Mouse (Mus musculus) urinary bladder, postnatal 14 days (tissue): ENCODE measurements around the gene 6430628N08Rik.

Source experiments
- DNase-seq: peaks from one replicate; pipeline ENCODE4 v3.0.0; 2021; ENCODE audit warnings: low spot score

The 6430628N08Rik gene

DNA sequence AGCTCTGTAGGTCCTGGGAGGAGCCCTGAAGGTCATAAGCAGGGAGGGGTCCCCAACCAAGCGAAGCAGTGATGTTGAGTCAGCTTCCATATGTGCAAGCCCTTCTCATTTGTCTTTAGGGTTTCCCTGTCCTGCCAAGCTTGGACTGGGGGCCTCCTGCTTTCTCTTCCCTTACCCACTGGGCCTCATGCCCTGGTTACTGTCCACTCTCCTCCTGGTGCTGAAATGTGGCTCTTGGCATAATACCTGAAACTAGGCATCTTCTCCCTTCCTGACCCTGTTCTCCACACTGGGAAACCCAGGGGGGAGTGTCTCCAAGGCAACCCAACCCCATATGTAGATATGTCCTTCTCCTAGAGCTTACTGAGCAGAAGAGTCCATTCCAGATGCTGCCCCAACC, 3.6 kb upstream of the 6430628N08Rik start:
- no peak for DNase-seq

DNA sequence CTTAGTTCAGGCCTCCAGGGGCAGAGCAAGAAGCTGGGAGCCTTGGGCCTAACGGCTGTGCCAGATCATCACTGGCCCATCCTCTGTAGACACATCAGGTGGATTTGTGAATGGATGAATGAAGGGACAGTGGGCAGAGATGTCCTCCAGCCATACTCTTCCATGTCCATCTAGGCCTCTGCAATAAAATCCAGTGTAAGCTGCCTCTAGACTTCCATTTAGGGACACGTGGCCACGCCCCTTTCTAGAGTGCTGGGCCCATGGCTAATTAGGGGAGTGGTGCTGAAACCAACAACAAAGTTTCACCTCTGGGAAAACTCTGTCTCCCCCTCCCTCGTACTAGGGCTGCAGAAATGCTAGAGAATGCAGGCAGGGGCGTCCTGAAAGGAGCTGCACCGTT, 399 bp upstream of the 6430628N08Rik start:
- no peak for DNase-seq

DNA sequence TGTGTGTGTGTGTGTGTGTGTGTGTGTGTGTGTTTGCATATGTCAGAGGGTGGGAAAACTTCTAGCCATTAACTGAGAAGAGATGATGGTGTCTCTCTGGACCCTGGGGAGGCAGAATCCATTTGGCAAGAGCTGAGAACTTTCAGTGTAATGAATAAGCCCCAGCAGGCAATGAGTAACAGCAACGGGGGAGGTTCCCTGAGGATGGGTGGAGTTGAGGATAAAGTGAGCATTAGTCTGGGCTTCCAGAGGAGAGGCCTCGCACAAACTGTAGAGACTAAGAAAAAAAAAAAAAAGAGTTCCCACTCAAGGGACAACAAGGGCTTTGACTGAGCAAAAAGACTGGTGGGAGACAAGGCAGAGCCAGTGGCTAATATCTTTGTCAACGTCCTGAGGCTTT, 3.8 kb downstream of the 6430628N08Rik start:
- no peak for DNase-seq

DNA sequence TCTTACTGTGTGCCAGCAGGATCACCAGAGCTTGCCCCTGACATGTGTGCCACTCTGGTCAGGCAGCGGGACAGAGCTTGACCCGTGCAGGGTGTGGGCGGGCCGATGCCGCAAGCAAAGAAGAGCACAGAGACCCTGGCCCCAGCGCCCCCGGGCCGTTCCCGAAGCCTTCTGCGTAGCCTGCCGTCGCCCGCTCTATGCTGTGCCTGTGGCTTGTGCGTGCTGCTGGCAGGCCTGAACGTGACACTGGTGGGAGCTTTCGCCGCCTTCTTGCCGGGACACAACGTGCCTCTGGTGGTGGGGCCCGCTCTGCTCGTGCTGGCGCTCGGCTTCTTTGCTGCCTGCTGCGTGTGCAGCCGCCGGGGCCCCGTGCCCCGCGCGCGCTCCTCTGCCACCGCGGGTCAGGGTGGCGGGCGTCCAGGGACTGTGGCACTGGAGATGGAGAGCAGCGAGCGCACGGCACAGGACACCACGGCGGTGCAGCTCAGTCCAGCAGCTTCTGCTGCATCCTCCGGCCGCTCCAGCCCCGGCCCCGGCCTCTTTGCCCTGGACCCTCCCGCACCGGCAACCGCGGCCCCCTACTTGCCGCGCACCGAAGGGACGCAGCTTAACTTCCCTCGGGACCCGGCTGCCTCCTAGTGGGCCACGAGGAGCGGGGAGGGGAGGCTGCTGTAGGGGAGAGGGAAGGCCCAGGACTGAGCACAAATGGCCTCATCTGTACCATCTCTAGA, 7.6 kb downstream of the 6430628N08Rik start:
- no peak for DNase-seq

DNA sequence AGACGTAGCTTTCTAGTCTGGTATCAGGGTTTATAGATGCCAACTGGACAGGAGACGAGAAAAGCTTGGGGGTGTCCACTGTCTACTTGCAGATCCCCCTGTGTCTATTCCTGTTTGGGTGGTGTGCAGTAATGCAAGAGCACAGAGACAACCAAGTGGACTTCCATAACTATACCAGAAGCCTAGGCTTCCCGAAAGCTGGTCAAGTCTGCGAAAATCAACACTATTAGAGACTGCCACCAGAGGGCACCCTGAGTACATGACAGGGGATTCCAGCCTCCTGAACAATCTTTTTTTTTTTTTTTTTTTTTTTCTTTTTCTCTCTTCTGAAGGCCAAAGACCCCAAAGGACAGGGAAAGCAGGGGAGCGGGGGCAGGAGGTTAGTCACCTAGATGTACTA, 12.4 kb downstream of the 6430628N08Rik start:
- DNase-seq: peak; percentile 84

DNA sequence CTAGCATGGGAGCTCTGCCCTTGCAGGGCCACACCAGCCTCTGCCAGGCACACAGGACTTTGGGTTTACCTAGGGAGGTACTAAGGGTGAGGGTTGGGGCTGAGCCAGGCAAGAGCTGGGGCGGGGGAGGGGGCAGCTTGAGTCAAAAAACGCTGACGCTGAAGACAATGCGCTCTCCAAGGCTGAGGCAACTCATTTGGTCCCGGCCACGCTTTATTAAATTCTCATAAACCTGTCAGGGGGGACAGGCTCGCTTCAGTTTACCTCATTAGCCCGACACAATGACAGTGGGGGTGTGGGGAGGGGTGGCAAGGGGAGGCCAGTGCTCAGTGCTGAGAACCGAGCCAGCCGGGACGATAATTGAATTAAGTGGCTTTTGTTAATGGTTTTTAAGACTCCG, 13.9 kb downstream of the 6430628N08Rik start:
- DNase-seq: no peak

DNA sequence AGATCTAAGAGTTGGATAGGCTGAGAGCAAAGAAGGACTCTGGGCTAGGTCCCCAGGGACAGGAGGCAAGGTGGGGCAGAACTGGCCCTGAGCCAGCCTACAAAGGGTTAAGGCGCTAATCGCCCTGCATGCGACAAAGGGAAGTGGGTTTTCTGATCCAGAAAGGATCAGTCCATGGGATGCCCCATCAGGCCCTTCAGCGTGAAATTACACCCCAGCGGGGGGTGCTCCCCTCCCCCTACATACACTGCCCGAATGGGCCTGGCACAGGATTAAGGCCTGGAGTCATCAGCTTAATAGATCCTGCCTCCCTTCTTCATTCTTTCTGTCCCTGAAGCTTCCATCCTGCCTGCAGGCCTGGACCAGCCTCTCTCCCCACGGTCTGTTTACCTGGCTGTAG, 15.2 kb downstream of the 6430628N08Rik start:
- DNase-seq: no peak

DNA sequence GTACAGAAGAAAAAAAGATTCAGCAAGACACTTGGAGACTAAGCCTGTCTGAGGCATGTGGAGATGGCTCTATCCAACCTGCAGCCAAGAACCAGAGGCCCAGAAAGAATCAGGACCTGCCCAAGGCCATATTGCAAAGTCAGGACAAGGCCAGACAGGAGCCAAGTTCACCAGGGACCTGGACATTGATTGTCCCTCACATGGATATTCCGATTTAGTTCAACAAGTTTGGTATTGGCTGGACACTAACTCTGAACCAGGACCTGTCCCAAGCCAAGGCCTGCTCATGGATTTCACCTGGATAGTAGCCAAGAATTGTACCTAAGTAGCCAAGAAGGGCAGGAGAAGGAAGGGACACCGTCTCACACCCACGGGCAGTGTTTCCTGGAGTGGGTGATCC, 16.3 kb downstream of the 6430628N08Rik start:
- DNase-seq: no peak

DNA sequence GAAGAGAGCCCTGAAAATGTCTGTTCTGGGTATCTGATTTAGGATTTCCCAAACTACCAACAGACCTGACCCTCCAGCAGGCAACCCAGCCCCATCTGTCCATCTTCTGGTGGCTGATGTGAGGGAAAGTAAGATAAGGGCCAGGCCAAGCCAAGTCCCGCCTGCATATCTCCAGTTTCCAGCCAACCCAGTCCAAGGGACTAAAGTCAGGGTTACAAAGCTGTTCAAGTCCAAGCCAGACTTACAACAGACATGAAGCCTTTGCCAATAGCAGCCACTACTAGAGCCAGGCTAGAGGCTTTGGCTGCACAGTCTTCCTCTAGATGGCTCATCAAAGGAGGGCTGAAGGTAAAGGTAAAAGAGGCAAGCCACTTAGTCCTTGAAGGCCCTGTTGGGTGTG, 17.5 kb downstream of the 6430628N08Rik start:
- no peak for DNase-seq

DNA sequence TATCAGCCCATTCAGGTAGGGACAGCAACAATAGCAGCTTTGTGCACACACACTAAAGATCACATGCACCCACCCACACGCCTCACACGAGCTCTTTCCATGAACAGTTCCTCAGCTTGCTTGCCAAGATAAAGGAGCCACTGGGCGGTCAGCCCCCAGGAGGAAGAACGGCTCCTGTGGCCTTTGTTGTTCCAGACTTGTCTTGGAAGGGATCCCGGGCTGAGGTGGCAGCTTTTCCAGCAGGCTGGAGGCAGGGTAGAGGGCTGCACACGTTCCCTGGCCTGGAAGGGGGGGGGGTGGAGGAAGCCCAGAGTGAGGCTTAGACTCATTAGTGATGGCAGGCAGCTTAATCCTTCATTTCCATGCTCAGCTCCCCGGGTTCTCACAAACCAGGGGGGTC, 18.2 kb downstream of the 6430628N08Rik start:
- peak; percentile 14 for DNase-seq

DNA sequence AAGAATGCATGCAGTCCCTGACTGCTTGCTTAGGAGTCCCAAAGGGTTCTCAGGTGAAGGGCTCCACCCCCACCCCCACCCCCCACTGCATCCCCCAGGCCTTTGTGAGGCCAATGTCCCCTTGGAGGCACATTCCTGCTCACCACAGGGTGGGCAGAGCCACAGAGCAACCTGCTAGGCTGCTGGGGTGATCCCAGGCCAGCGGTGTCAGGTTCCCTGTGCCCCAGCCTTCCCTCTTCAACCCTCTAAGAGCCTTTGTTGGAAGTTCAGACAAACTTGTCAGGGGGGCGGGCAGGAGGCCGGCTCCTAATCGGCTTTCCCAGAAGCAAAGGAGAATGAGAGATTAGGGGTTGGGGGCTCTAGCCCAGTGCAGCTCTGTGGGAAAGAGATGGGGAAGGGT, 21.1 kb downstream of the 6430628N08Rik start:
- DNase-seq: no peak

DNA sequence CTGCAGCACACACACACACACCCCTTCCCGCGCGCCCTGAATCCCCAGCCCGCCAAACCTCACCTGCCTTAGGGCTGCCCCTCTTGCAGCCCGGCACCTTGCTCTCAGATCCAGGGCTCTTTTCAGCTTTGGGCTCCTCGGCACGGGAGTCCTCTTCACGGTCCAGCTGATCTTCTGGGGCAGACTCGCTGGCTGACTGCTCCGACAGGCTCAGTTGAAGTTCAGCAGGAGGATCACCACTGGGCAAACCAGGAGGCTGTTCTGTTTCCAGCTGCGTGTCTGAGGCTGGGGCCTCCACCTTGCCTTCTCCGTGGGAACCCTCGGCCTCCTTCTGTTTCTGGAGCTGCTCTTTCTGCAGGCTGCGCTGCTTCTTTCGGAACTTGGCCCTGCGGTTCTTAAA, 29.4 kb downstream of the 6430628N08Rik start:
- no peak for DNase-seq

DNA sequence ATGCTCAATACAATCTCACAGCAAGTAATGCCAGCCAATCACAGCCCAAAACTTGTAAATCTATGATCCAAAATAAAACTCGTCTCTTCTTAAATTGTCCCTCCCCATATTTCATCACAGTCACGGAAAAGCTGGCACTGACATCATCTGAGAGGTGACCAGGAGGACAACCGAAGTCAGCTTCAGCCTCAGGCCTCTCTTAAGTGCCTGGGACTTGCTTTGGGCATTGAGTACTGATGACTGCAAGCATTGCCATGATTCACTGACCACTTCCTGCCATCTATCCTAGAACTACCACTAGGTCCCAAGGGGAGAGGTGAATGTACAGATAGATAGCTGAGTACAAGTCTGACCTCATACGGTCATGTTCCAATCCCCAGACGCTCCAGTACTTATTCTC, 32.2 kb downstream of the 6430628N08Rik start:
- DNase-seq: no peak

DNA sequence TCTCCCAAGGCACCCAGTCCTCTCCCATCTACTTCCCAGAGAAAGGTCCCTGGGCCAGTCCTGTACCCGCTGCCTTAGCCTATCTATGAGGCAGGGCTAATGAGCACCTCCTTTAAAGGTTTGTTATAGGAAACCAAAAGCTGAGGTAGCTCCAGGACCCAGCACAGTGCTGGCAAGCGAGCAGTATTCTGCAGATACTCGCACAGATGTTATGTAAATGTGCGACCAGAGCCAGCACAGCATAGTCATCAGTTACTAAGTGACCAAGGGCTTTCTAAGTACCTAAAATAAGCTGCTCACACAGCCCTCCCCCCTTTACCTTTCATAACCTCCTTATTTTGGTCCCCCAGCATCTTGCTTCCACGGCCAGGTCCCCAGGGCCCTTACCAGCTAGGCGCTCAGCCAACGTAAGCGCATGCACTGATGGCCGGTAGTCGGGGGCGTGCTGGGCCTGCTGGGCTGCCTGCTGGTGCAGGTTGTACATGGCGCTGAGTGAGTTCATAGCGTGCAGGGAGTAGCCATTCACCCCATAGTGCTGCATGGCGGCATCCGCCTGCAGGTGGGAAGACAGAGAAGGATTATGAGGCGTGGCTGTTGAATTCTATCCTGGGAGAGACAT, 32.9 kb downstream of the 6430628N08Rik start:
- no peak for DNase-seq

DNA sequence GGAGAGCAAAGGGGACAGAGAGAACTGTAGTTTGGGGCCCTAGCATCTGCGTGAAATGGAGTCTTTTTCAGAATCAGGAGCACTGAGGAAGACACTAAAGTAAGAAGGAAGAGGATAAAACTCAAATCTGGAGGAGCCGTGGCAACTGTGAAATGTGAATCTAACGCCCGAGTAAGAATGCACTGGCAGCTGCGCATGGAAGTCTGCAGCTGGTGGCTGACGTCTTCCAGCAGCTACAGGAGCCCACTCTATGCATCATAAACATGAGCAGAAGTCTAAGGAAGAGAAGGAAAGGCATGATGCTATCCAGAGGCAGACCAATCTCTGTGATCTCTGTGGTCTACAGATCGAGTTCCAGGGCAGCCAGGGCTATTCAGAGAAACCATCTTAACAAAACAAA, 37.2 kb downstream of the 6430628N08Rik start:
- DNase-seq: no peak

DNA sequence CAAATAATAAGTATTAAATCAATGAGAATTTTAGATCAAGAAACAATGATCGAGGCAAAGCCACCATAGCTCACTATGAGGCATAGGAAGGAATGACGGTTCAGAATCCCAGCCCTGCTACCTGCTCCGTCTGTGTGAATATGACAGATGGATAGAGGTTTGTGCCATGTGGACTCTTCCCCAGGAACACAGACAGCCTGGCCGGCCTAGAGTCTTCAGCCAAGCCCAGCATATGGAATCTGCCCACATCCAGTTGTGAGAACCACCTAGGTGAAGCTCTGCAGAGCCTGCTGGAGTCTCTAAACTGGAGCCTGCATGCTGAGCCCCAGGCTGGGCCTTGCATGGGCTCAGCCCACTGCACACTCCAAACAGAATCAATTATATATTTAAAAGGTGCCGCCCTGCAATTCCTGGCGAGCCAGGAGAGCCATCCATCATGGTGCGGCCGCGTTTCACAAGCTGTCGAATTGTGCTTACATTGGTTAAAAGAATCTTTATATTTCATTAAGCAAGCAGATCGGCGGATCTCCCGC, 41.2 kb downstream of the 6430628N08Rik start:
- DNase-seq: no peak

DNA sequence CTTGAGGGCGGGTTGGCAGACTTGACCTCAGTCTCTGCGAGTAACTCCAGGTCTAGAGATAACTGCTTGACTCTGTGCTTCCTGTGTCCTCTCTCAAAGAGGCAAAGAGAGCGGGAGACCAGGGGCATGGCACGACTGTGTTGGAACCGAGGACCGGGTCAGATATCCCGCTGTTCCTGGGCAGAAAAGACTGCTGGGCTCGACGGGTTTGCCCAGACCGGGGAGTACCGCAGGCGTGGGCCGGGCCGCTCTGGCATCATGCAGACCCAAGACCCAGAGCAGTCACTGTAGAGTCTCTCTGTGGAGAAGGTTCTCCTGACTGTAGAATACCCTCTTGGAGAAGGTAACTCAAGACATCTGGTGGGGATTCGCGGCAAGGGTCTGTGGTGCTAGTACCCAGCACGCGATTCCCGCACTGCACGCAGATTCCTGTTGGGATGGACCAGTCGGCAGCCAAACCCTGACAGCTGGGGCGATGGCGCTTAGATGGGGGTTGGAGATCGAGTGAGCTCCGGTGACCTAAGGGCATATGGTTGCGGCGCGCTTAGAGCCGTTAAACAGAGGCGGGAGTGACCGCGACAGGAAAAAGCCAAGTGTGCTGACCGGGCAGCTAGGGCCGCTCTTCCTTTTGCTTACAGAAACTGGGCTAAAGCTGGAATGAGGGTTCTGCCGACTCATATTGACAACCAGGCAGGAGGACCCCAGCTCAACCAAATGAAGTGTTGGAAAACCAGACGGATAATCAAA, 45.5 kb downstream of the 6430628N08Rik start:
- DNase-seq: no peak

DNA sequence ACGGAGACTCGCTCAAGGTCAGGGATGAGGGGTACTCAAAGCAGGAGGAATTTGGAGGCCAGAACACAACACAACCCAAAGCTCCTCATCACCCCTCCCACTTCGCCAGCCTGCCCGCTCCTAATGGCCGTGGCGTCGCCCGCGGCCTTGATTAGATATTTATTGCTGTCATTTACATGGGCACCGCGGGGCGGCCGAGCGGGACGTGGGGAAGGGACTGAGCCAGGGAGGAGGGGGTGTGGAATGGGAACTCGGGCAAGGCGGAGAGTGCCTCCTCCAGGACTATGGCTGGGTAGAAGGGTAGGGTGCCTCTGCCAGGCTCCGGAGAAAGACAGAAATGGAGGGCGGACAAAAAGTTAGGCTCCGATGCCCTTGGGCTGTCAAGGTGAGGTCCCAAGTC, 46.2 kb downstream of the 6430628N08Rik start:
- no peak for DNase-seq

DNA sequence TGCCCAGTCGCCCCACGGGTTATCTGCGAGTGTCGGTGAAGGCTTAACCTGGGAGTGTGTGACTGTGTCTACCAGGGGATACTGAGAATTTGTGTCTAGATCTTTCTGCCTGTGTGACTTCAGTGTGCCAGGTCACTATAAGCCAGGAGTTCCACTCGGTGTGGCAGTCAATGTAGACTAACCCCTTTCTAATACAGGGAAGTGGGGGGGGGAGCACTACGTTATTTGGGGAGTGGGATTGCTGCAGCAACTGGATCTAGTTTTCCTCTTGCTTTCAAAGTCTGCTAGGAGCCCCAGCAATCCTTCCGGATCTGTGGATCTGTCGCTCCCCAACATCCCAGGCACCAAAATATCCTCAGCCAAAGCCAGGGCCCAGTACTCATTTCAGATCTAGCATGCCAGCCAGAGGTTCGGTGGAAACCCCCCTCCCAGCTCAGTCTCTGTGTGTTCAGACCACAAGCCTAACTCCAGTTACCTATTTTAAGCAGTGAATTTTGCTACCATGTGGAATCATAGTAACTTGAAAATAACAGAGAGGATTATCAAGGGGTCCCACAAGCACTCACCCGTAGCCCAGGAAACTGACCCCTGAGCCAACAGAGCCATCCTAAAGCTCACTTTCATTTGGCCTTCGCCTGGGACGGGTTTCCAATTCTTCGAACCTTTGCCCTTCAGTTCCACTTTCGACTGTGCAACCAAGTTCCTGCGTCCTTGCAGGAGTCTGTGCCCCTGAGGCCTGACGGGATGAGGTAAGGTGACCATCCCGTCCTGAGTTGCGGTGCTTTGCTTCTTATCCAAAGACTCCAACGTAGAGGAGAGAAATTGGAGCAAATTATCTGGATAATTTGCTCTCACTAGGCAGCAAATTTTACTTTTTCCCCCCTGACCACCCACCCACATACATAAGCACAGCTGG, 46.9 kb downstream of the 6430628N08Rik start:
- DNase-seq: no peak

DNA sequence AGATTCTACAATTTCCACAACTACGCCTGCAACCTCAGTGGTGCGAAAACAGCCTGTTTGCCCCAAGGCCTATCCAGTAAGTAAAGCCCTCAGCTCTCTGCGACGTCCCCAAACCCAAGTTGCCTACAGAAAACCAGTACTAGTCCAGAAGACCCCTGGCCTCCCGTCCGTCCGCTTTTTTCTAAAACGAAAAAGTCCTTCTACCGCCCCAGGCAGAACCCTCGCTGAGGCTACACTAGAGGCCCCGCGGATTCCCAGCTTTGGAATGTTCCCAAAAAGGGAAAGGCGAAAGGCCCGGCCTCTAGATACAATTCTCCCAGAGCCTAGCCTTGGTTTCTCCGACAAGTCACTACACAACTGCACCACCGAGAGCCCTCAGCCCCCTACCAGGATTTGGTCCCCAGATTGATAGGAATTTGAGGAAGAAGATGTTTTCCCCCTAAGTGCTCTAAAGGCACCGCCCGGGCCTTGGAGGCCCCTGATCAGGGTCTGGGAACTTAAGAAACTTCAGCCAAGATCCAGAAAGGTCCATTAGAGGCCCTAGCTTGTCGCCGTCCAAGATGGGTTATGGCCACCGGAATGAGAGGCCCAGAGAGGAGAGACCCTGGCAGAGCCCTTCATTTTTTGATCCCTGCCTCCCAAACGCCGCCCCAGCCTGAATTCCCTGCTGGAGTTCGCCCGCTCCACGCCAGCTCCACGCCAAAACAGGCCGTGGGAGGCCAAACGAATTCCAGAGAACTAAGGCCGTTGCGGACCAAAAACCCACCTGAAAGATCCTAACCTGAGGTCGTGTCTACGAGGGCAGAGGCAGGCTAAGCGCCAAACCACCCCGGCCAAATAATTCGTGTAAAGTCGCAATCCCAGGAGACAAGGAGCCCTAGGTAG, 48.1 kb downstream of the 6430628N08Rik start:
- DNase-seq: no peak
